Mouse (Mus musculus) inflammation-experienced regulatory T-cells, adult 6 months (primary cell): Measurements from ENCODE around the gene Dera. TPM values are rescaled to one million over a fixed set of nuclear protein-coding genes. Genes with fewer than 3 reads are reported as not detected.
"Not testable (repeated sequence)": the region's sequence is repeated elsewhere in the genome, so short reads cannot be mapped to it uniquely, and the experiment has no call there.

Source experiments
- ATAC-seq: one replicate; pipeline ENCODE4 v1.8.0; 2017
- polyA plus RNA-seq, 3 experiments: library from polyadenylated mRNA; unstranded; fragments of 100-300 nt; shearing (Covaris generic); gene quantifications; one replicate each; pipeline ENCODE4 v1.2.1; 2017

Gene Dera
- polyA plus RNA-seq = 100 to 1,000 TPM in 1 of 3 experiments, 10 to 100 TPM in 2; 77.2 to 126 (median 80.3) TPM

- peak; percentile 94 for ATAC-seq
These were observed at the start of gene Dera for GRCm38 (mm10) chr6:137754056-137754856. Dera (plus strand) TSS chr6:137754546.

GRCm38 (mm10) chr6:137706209-137706608 lies 48.1 kb upstream of the Dera start:
- ATAC-seq = no peak

GRCm38 (mm10) chr6:137708726-137709405 lies 45.5 kb upstream of the Dera start:
- ATAC-seq = not testable (repeated sequence)

- ATAC-seq = no peak
These were observed 43.9 kb upstream of the Dera start for GRCm38 (mm10) chr6:137710179-137711037.

- ATAC-seq = no peak
These were observed 41.6 kb upstream of the Dera start for GRCm38 (mm10) chr6:137712654-137713309.

- no peak for ATAC-seq
These were observed 41.1 kb upstream of the Dera start for GRCm38 (mm10) chr6:137713310-137713664.

- no peak for ATAC-seq
These were observed 37.5 kb upstream of the Dera start for GRCm38 (mm10) chr6:137716802-137717201.

GRCm38 (mm10) chr6:137722220-137722931 lies 32.0 kb upstream of the Dera start:
- ATAC-seq = no peak

- peak; percentile 79 for ATAC-seq
These were observed 30.4 kb upstream of the Dera start for GRCm38 (mm10) chr6:137723898-137724297.

GRCm38 (mm10) chr6:137734460-137734845 lies 19.9 kb upstream of the Dera start:
- peak; percentile 1 for ATAC-seq

- ATAC-seq = peak; percentile 91
These were observed 19.3 kb upstream of the Dera start, which contains the start of gene Strap for GRCm38 (mm10) chr6:137734846-137735609. Strap (plus strand) TSS chr6:137735078.

- peak; percentile 6 for ATAC-seq
These were observed 18.6 kb upstream of the Dera start for GRCm38 (mm10) chr6:137735671-137736238.

GRCm38 (mm10) chr6:137740972-137741371 lies 13.4 kb upstream of the Dera start:
- no peak for ATAC-seq

- ATAC-seq = no peak
These were observed 9.6 kb upstream of the Dera start for GRCm38 (mm10) chr6:137744700-137745099.

GRCm38 (mm10) chr6:137747174-137747928 lies 7.0 kb upstream of the Dera start:
- peak; percentile 68 for ATAC-seq

- no peak for ATAC-seq
These were observed 2.6 kb upstream of the Dera start for GRCm38 (mm10) chr6:137751551-137752274.

- no peak for ATAC-seq
These were observed 2.1 kb upstream of the Dera start for GRCm38 (mm10) chr6:137752275-137752655.

- no peak for ATAC-seq
These were observed 499 bp downstream of the Dera start for GRCm38 (mm10) chr6:137754857-137755232.

- ATAC-seq = no peak
These were observed 2.0 kb downstream of the Dera start for GRCm38 (mm10) chr6:137756310-137756709.
